In the genomic region with DNA sequence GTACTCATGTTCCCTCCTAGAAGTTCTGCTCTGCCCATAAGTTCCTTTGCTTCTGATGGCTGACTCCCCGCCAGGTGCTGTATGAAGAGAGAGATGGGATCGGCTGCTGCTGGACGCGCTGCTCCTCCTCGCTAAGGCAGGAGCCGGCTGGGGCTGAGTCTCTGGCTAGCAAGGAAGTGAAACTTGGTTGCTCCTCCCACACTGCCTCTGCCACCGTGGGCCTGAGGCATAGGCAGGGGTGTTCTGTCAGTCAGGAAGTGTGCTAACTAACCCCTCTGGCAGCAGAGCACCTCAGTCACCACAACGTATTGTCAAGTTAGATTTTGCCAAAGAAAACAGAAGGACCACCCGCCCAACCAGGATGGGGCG, we compare ENCODE assay signal across 7 mouse cellular contexts. TPM values are rescaled to one million over a fixed set of nuclear protein-coding genes. Genes with fewer than 3 reads are reported as not detected.
DNase-seq lines count a peak whose midpoint lies in the region; ATAC-seq and TF ChIP-seq lines count a peak whose summit lies in the region.

A gene (minus strand): TSS at position 164 of the 369 bp plus-strand sequence.

- 9% methylated on average over 10 of the region's 10 CpGs for WGBS in embryonic facial prominence, embryonic 15.5 days
- 6% methylated on average over 10 of the region's 10 CpGs for WGBS in heart, embryonic 11.5 days (ENCODE audit: insufficient replicate concordance)
- 10% methylated on average over 10 of the region's 10 CpGs for WGBS in kidney, embryonic 14.5 days
- under 1% methylated on average over 10 of the region's 10 CpGs for WGBS in liver, embryonic 13.5 days (ENCODE audit: insufficient replicate concordance)
- 8% methylated on average over 10 of the region's 10 CpGs for WGBS in stomach, embryonic 14.5 days

- H3K9me3 ChIP-seq in embryonic facial prominence, embryonic 15.5 days (replicated peaks) = no peaks in the 10 kb centered on the region
- no peaks in the 10 kb centered on the region for H3K9me3 ChIP-seq in heart, embryonic 11.5 days (replicated peaks; ENCODE audit: control insufficient read depth, low read length)
- no peaks in the 10 kb centered on the region for H3K9me3 ChIP-seq in kidney, embryonic 14.5 days (ENCODE audit: control insufficient read depth, low read length)
- H3K9me3 ChIP-seq in liver, embryonic 13.5 days (replicated peaks) = no peaks in the 10 kb centered on the region
- H3K9me3 ChIP-seq in stomach, embryonic 14.5 days (ENCODE audit: control insufficient read depth, low read depth, low read length) = no peaks in the 10 kb centered on the region

- peaks cover 6% of the 10 kb centered on the region; the same call in 1 of the 2 replicates for H3K4me1 ChIP-seq in embryonic facial prominence, embryonic 15.5 days
- H3K4me1 ChIP-seq in heart, embryonic 11.5 days (ENCODE audit: control insufficient read depth, insufficient read depth, low read length) = peaks cover 7% of the 10 kb centered on the region; the same call in 1 of the 2 replicates
- H3K4me1 ChIP-seq in kidney, embryonic 14.5 days (ENCODE audit: control insufficient read depth, insufficient read depth, low read length) = peaks cover 4% of the 10 kb centered on the region; the same call in 1 of the 2 replicates
- peaks cover 53% of the 10 kb centered on the region for H3K4me1 ChIP-seq in liver, embryonic 13.5 days (replicated peaks)
- H3K4me1 ChIP-seq in stomach, embryonic 14.5 days (ENCODE audit: control insufficient read depth, insufficient read depth, low read length) = peaks cover 4% of the 10 kb centered on the region

- no peaks in the 10 kb centered on the region for H3K27me3 ChIP-seq in embryonic facial prominence, embryonic 15.5 days
- H3K27me3 ChIP-seq in heart, embryonic 11.5 days (ENCODE audit: control insufficient read depth, insufficient read depth, low read length) = no peaks in the 10 kb centered on the region
- no peaks in the 10 kb centered on the region for H3K27me3 ChIP-seq in kidney, embryonic 14.5 days (ENCODE audit: control insufficient read depth, insufficient read depth, low read length)
- H3K27me3 ChIP-seq in liver, embryonic 13.5 days = no peaks in the 10 kb centered on the region
- no peaks in the 10 kb centered on the region for H3K27me3 ChIP-seq in myocyte (ENCODE audit: control insufficient read depth, insufficient read depth, insufficient read length)
- no peaks in the 10 kb centered on the region for H3K27me3 ChIP-seq in stomach, embryonic 14.5 days (ENCODE audit: control insufficient read depth, insufficient read depth, low read length)

- H3K79me2 ChIP-seq in myocyte (ENCODE audit: control insufficient read depth, insufficient read depth) = no peaks in the 10 kb centered on the region

- H3ac ChIP-seq in myocyte (ENCODE audit: control insufficient read depth, insufficient read length) = no peak within 1 kb of the TSS

- peak; percentile 50 to 58 for DNase-seq in adrenal gland, adult 18-20 months (ENCODE audit: low spot score in 2 of 2)
- peak; percentile 73 for DNase-seq in liver, embryonic 13.5 days

- TF ChIP-seq POLR2A in myocyte (IDR thresholded peaks at IDR 0.05; ENCODE audit: insufficient read length, low read depth) = no peak

- peak within 1 kb of the TSS; percentile 73 for H3K4me2 ChIP-seq in embryonic facial prominence, embryonic 15.5 days (replicated peaks)
- peak within 1 kb of the TSS; percentile 88 for H3K4me2 ChIP-seq in heart, embryonic 11.5 days
- peak within 1 kb of the TSS; percentile 62 for H3K4me2 ChIP-seq in kidney, embryonic 14.5 days (replicated peaks; ENCODE audit: low read depth, low read length)
- peak within 1 kb of the TSS; percentile 79 for H3K4me2 ChIP-seq in liver, embryonic 13.5 days
- peak within 1 kb of the TSS; percentile 30 for H3K4me2 ChIP-seq in myocyte (ENCODE audit: low read depth)
- H3K4me2 ChIP-seq in stomach, embryonic 14.5 days (replicated peaks; ENCODE audit: low read depth, low read length) = peak within 1 kb of the TSS; percentile 74

- H3K9ac ChIP-seq in embryonic facial prominence, embryonic 15.5 days = peak within 1 kb of the TSS; percentile 42
- peak within 1 kb of the TSS; percentile 73 for H3K9ac ChIP-seq in heart, embryonic 11.5 days (ENCODE audit: low read depth, low read length)
- H3K9ac ChIP-seq in kidney, embryonic 14.5 days (ENCODE audit: low read depth, low read length) = peak within 1 kb of the TSS; percentile 56
- H3K9ac ChIP-seq in liver, embryonic 13.5 days = peak within 1 kb of the TSS; percentile 86
- peak within 1 kb of the TSS; percentile 32 for H3K9ac ChIP-seq in stomach, embryonic 14.5 days (replicated peaks; ENCODE audit: low read depth, low read length)

- H3K27ac ChIP-seq in embryonic facial prominence, embryonic 15.5 days (replicated peaks) = peak within 1 kb of the TSS; percentile 66
- H3K27ac ChIP-seq in heart, embryonic 11.5 days (ENCODE audit: low read depth, low read length) = peak within 1 kb of the TSS; percentile 70
- peak within 1 kb of the TSS; percentile 69; the same call in 1 of the 2 replicates for H3K27ac ChIP-seq in kidney, embryonic 14.5 days (ENCODE audit: low read depth, low read length)
- H3K27ac ChIP-seq in liver, embryonic 13.5 days = peak within 1 kb of the TSS; percentile 90
- H3K27ac ChIP-seq in stomach, embryonic 14.5 days (ENCODE audit: low read length) = peak within 1 kb of the TSS; percentile 74

- no peaks in the 10 kb centered on the region for H3K36me3 ChIP-seq in embryonic facial prominence, embryonic 15.5 days
- H3K36me3 ChIP-seq in heart, embryonic 11.5 days (ENCODE audit: control insufficient read depth, insufficient read depth, low read length) = no peaks in the 10 kb centered on the region
- H3K36me3 ChIP-seq in kidney, embryonic 14.5 days (ENCODE audit: control insufficient read depth, insufficient read depth, low read length) = no peaks in the 10 kb centered on the region
- H3K36me3 ChIP-seq in liver, embryonic 13.5 days = peaks cover 11% of the 10 kb centered on the region
- no peaks in the 10 kb centered on the region for H3K36me3 ChIP-seq in myocyte (ENCODE audit: control insufficient read depth, insufficient read depth)
- H3K36me3 ChIP-seq in stomach, embryonic 14.5 days (ENCODE audit: control insufficient read depth, insufficient read depth, low read length) = no peaks in the 10 kb centered on the region

- peak within 1 kb of the TSS; percentile 50 for H3K4me3 ChIP-seq in embryonic facial prominence, embryonic 15.5 days (replicated peaks)
- peak within 1 kb of the TSS; percentile 60 for H3K4me3 ChIP-seq in heart, embryonic 11.5 days (ENCODE audit: low read depth, low read length)
- peak within 1 kb of the TSS; percentile 42 for H3K4me3 ChIP-seq in kidney, embryonic 14.5 days (ENCODE audit: low read length)
- peak within 1 kb of the TSS; percentile 72 for H3K4me3 ChIP-seq in liver, embryonic 13.5 days (replicated peaks)
- no peak within 1 kb of the TSS for H3K4me3 ChIP-seq in myocyte
- H3K4me3 ChIP-seq in stomach, embryonic 14.5 days (ENCODE audit: low read depth, low read length) = peak within 1 kb of the TSS; percentile 44

- ATAC-seq in embryonic facial prominence, embryonic 15.5 days (ENCODE audit: insufficient number of reproducible peaks, low FRiP score, low TSS enrichment, low read depth) = peak; percentile 80
- ATAC-seq in heart, embryonic 11.5 days (replicated peaks; ENCODE audit: insufficient number of reproducible peaks, low FRiP score, low TSS enrichment) = peak; percentile 88
- peak; percentile 90 for ATAC-seq in kidney, embryonic 14.5 days (ENCODE audit: low FRiP score, low TSS enrichment)
- peak; percentile 87 for ATAC-seq in liver, embryonic 13.5 days (ENCODE audit: low read depth)
- ATAC-seq in stomach, embryonic 14.5 days (ENCODE audit: insufficient number of reproducible peaks, insufficient read depth, low FRiP score, low read depth) = peak; percentile 85; the same call in 1 of the 2 replicates

TF ChIP-seq in myocyte, 11 proteins besides CTCF, POLR2A, EP300 and RAD21:
- TF ChIP-seq MYOD1 (IDR thresholded peaks at IDR 0.05; ENCODE audit: control insufficient read depth in 1 of 3, insufficient read length in 2 of 3, low read depth in 2 of 3) = no peak
- TF ChIP-seq POLR2AphosphoS2 (IDR thresholded peaks at IDR 0.05; ENCODE audit: insufficient read length, low read depth) = no peak
- no peak for TF ChIP-seq USF1 (IDR thresholded peaks at IDR 0.05; ENCODE audit: low read depth)
- TF ChIP-seq MYOG (IDR thresholded peaks at IDR 0.05; ENCODE audit: control insufficient read depth in 1 of 3, insufficient read depth in 1 of 3, insufficient read length in 2 of 3, low read depth in 2 of 3) = no peak
- TF ChIP-seq E2F4 (IDR thresholded peaks at IDR 0.05; ENCODE audit: insufficient read depth) = no peak

RNA-seq across cellular contexts. Expression of the gene that starts here (rescaled TPM):
- total RNA-seq in adrenal gland, adult 18-20 months (2021) = 1 to 10 TPM; 2.9 to 4.5 TPM
- 11.5 and 15.9 TPM in 2 replicates for polyA plus RNA-seq in embryonic facial prominence, embryonic 15.5 days (2015; fragmentation: Nextera tagmentation; extraction: Ambion mirVana)
- 14.0 and 15.4 TPM in 2 replicates for polyA plus RNA-seq in heart, embryonic 11.5 days (2014; fragmentation: Nextera tagmentation; extraction: Ambion mirVana)
- polyA plus RNA-seq in kidney, embryonic 14.5 days (2014; fragmentation: Nextera tagmentation; extraction: Ambion mirVana) = 7.2 and 11.4 TPM in 2 replicates
- 14.0 and 20.3 TPM in 2 replicates for polyA plus RNA-seq in liver, embryonic 13.5 days (2015; fragmentation: Nextera tagmentation; extraction: Ambion mirVana)
- polyA plus RNA-seq in myocyte (2012; fragmentation: generic; extraction: Trizol) = 0.16 TPM
- polyA plus RNA-seq in stomach, embryonic 14.5 days (2014; fragmentation: Nextera tagmentation; extraction: Ambion mirVana) = 12.0 and 14.7 TPM in 2 replicates

Comparison
In these comparisons a context has a peak if more than half of its experiments do, and no peak if none do; other contexts are left out.
1. H3K4me2 ChIP-seq: peak in every context shown above with its lines; median percentile 88 in heart, embryonic 11.5 days; 79 in liver, embryonic 13.5 days; 74 in stomach, embryonic 14.5 days; 73 in embryonic facial prominence, embryonic 15.5 days; 62 in kidney, embryonic 14.5 days; 30 in myocyte.
2. H3K9ac ChIP-seq: peak in every context shown above with its lines; median percentile 86 in liver, embryonic 13.5 days; 73 in heart, embryonic 11.5 days; 56 in kidney, embryonic 14.5 days; 42 in embryonic facial prominence, embryonic 15.5 days; 32 in stomach, embryonic 14.5 days.